Mouse (Mus musculus) urinary bladder, adult 18-20 months (tissue): ENCODE measurements around the gene Plppr1.

ENCODE experiments used
- DNase-seq, 2 experiments: peaks; one replicate each; pipeline ENCODE4 v3.0.0; 2022; ENCODE audit warnings: low spot score in 2 of 2, mixed read lengths in 2 of 2

Plppr1 gene

GRCm38 (mm10) chr4:49118842-49119241, 59.8 kb downstream of the Plppr1 start:
- DNase-seq, result no peak

GRCm38 (mm10) chr4:49144798-49145197, 85.7 kb downstream of the Plppr1 start:
- DNase-seq, result no peak

- no peak for DNase-seq
These were observed 89.7 kb downstream of the Plppr1 start for GRCm38 (mm10) chr4:49148775-49149174.

GRCm38 (mm10) chr4:49149251-49149650, 90.2 kb downstream of the Plppr1 start:
- no peak for DNase-seq

- DNase-seq, result peak; percentile 32 to 40
These were observed 94.8 kb downstream of the Plppr1 start for GRCm38 (mm10) chr4:49153849-49154248.

GRCm38 (mm10) chr4:49156781-49157180, 97.7 kb downstream of the Plppr1 start:
- no peak for DNase-seq

- DNase-seq, result no peak
These were observed 104.2 kb downstream of the Plppr1 start for GRCm38 (mm10) chr4:49163285-49163684.

- no peak for DNase-seq
These were observed 107.3 kb downstream of the Plppr1 start for GRCm38 (mm10) chr4:49166391-49166790.

GRCm38 (mm10) chr4:49167030-49167429, 108.0 kb downstream of the Plppr1 start:
- no peak for DNase-seq

- DNase-seq, result no peak
These were observed 110.4 kb downstream of the Plppr1 start for GRCm38 (mm10) chr4:49169498-49169897.

- no peak for DNase-seq
These were observed 119.0 kb downstream of the Plppr1 start for GRCm38 (mm10) chr4:49178101-49178500.

- DNase-seq, result no peak
These were observed 119.8 kb downstream of the Plppr1 start for GRCm38 (mm10) chr4:49178891-49179290.

- no peak for DNase-seq
These were observed 120.6 kb downstream of the Plppr1 start for GRCm38 (mm10) chr4:49179471-49180181.

- DNase-seq, result no peak
These were observed 131.0 kb downstream of the Plppr1 start for GRCm38 (mm10) chr4:49189991-49190526.

- peak; percentile 4 to 13 for DNase-seq
These were observed 138.2 kb downstream of the Plppr1 start for GRCm38 (mm10) chr4:49197125-49197747.

- DNase-seq, result no peak
These were observed 151.4 kb downstream of the Plppr1 start for GRCm38 (mm10) chr4:49210457-49210856.

GRCm38 (mm10) chr4:49211582-49211981, 152.5 kb downstream of the Plppr1 start:
- DNase-seq, result no peak

- DNase-seq, result no peak
These were observed 153.8 kb downstream of the Plppr1 start for GRCm38 (mm10) chr4:49212616-49213544.

- no peak for DNase-seq
These were observed 155.3 kb downstream of the Plppr1 start for GRCm38 (mm10) chr4:49214341-49214740.

GRCm38 (mm10) chr4:49223501-49223900, 164.4 kb downstream of the Plppr1 start:
- no peak for DNase-seq

GRCm38 (mm10) chr4:49225021-49225420, 165.9 kb downstream of the Plppr1 start:
- no peak for DNase-seq
